Mouse (Mus musculus) liver, embryonic 13.5 days (tissue): ENCODE measurements around the gene Prrxl1. TPM values are rescaled to one million over a fixed set of nuclear protein-coding genes. Genes with fewer than 3 reads are reported as not detected.

Experiments used
- ATAC-seq: fragments of 200-750 bp; cut with Nextera tagmentation; 2 replicates; pipeline ENCODE4 v1.8.0; 2017; ENCODE audit warnings: low read depth, mild to moderate bottlenecking, moderate number of reproducible peaks, moderate library complexity
- DNase-seq: peaks from one replicate; pipeline ENCODE4 v3.0.0; 2022
- H3K27ac ChIP-seq: fragments of 300-500 bp; sonication (generic); 2 replicates; pipeline ENCODE4 v1.5.1; 2015; ENCODE audit warnings: moderate library complexity, mild to moderate bottlenecking, inconsistent platforms
- H3K27me3 ChIP-seq: fragments of 300-500 bp; sonication (generic); 2 replicates; pipeline ENCODE4 v1.6.1; 2015; ENCODE audit warnings: mild to moderate bottlenecking, inconsistent platforms
- H3K36me3 ChIP-seq: fragments of 300-500 bp; sonication (generic); 2 replicates; pipeline ENCODE4 v1.6.1; 2015; ENCODE audit warnings: mild to moderate bottlenecking, inconsistent platforms
- H3K4me1 ChIP-seq: fragments of 300-500 bp; sonication (generic); replicated peaks from 2 replicates; pipeline ENCODE4 v1.6.1; 2015; ENCODE audit warnings: inconsistent platforms
- H3K4me2 ChIP-seq: fragments of 300-500 bp; sonication (generic); 2 replicates; pipeline ENCODE4 v1.6.1; 2015; ENCODE audit warnings: inconsistent platforms, mild to moderate bottlenecking, moderate library complexity
- H3K4me3 ChIP-seq: fragments of 300-500 bp; sonication (generic); replicated peaks from 2 replicates; pipeline ENCODE4 v1.5.1; 2015; ENCODE audit warnings: mild to moderate bottlenecking, inconsistent platforms
- H3K9ac ChIP-seq: fragments of 300-500 bp; sonication (generic); 2 replicates; pipeline ENCODE4 v1.6.1; 2015; ENCODE audit warnings: mild to moderate bottlenecking, inconsistent platforms
- H3K9me3 ChIP-seq: fragments of 300-500 bp; sonication (generic); replicated peaks from 2 replicates; pipeline ENCODE4 v1.6.1; 2016; ENCODE audit warnings: inconsistent platforms
- WGBS: fragments of 180-500 bp; shearing (Covaris S2); methylation state at CpG from one replicate; pipeline ENCODE4 v1.1.7; 2015; ENCODE audit not compliant: insufficient replicate concordance; 5-methylcytosine and 5-hydroxymethylcytosine counted together
- polyA plus RNA-seq: library from polyadenylated mRNA; unstranded; fragments of >200 nt; fragmentation: Nextera tagmentation; extraction: Ambion mirVana; gene quantifications from 2 replicates; pipeline ENCODE4 v1.2.1, GENCODE M21; 2015

The Prrxl1 gene
- polyA plus RNA-seq, 1 experiment from 2014 or later: 0.14 TPM

GRCm38 (mm10) chr14:32684735-32685105, 85.5 kb downstream of the Prrxl1 start:
- H3K9ac ChIP-seq: no peak overlapping the region
- no peaks in the 10 kb centered on the region for H3K27me3 ChIP-seq
- no peak for DNase-seq
- WGBS: 75% methylated on average over 19 of the region's 19 CpGs
- no peak overlapping the region for H3K4me2 ChIP-seq
- H3K4me1 ChIP-seq: 0 out of 2 replicates have a peak, but pooled peaks cover 3% of the 10 kb centered on the region
- no peak for ATAC-seq
- H3K9me3 ChIP-seq: no peaks in the 10 kb centered on the region
- no peak overlapping the region for H3K4me3 ChIP-seq
- H3K36me3 ChIP-seq: no peaks in the 10 kb centered on the region
- H3K27ac ChIP-seq: no peak overlapping the region

DNA sequence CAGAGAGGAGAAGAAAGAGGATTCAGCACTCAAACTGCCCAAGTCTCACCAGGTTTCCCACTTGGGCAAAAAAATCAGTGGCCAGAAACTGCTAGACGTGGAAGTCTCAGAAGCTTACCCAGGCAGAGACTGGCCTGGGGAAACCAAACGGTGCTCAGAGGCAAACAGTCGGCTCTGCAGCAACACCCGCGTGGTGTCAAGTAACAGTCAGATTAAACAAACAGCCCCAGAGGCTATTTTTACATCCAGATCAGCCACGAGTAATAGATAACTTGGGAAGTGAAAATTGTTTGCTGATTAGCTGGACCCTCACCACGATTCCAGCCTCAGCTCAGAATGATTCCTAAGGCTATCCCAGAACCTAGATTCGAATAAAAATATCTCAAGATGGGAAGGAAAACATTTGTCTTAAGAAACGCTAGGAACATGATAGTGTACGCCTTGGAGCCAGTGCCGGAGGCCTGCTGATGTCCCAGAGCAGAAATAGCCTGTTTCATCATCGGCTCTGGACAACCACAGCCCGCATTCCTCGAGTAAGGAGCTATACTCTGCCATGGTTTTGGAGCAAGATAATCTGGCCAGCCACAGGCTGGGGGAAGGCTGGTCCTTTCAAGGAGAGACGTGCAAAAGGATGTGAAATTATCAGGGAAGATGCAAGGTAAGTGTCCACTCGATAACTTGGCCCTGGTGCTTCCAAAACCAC, 86.1 kb downstream of the Prrxl1 start, which contains the start of gene 3425401B19Rik:
TSS of gene 3425401B19Rik (minus strand) at position 170 of the 703 bp plus-strand sequence.
- DNase-seq (no peak), ATAC-seq (no peak)
- Histone ChIP-seq H3K4me2 (no peak within 1 kb of the TSS), H3K4me1 (0 out of 2 replicates have a peak, but pooled peaks cover 3% of the 10 kb centered on the region), H3K9me3 (no peaks in the 10 kb centered on the region), H3K27ac (no peak within 1 kb of the TSS), H3K9ac (no peak within 1 kb of the TSS), H3K36me3 (no peaks in the 10 kb centered on the region), H3K27me3 (no peaks in the 10 kb centered on the region), H3K4me3 (no peak within 1 kb of the TSS)
- WGBS: 39% methylated on average over 16 of the region's 16 CpGs

DNA sequence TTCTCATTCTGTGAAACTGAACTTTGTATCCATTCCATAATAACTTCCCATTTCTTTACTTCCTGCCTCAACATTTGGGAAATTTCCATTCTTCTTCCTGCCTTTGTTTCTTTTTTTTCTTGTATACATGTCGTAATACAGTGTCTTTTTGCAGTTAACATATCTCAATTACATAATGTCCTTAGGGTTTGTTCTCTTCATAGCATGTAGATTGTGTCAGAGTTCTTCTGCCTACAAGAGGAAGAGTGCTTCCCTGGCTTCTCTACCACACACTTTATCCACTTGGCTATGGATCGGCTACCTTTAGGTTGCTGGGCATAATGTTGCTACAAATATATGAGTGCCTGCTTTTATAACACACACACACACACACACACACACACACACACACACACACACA, 96.7 kb downstream of the Prrxl1 start:
- WGBS: 58% methylated on average over 2 of the region's 2 CpGs
- no peaks in the 10 kb centered on the region for H3K27me3 ChIP-seq
- H3K27ac ChIP-seq: no peak overlapping the region
- H3K9me3 ChIP-seq: no peaks in the 10 kb centered on the region
- no peaks in the 10 kb centered on the region for H3K36me3 ChIP-seq
- no peak overlapping the region for H3K4me3 ChIP-seq
- ATAC-seq (no peak), DNase-seq (no peak)
- no peaks in the 10 kb centered on the region for H3K4me1 ChIP-seq
- no peak overlapping the region for H3K4me2 ChIP-seq
- H3K9ac ChIP-seq: no peak overlapping the region

DNA sequence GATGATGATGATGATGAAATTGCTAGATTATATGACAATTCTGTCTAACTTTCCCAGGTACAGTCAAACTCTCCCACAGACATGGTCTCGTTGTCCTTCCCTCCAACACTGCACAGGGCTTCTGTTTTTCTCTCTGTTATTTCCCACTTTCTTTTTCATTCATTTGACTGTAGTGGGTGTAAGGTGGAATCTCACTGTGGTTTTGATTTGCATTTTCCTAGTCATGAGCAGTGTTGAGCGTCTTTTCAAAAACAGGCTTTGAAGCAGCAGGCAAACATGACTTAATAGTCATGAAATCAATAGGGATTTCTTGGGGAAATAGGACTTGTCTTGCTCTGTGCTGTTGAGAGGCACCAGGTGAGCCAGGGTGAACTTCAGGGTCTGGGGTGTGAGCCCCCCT, 97.1 kb downstream of the Prrxl1 start:
- no peak overlapping the region for H3K9ac ChIP-seq
- H3K27ac ChIP-seq: no peak overlapping the region
- DNase-seq (no peak), ATAC-seq (no peak)
- no peaks in the 10 kb centered on the region for H3K9me3 ChIP-seq
- no peaks in the 10 kb centered on the region for H3K36me3 ChIP-seq
- 66% methylated on average over 2 of the region's 2 CpGs for WGBS
- no peak overlapping the region for H3K4me2 ChIP-seq
- no peaks in the 10 kb centered on the region for H3K4me1 ChIP-seq
- no peaks in the 10 kb centered on the region for H3K27me3 ChIP-seq
- H3K4me3 ChIP-seq: no peak overlapping the region

GRCm38 (mm10) chr14:32697774-32698173, 98.6 kb downstream of the Prrxl1 start:
- Histone ChIP-seq H3K9me3 (no peaks in the 10 kb centered on the region), H3K27me3 (no peaks in the 10 kb centered on the region), H3K4me2 (no peak overlapping the region), H3K4me1 (no peaks in the 10 kb centered on the region), H3K4me3 (no peak overlapping the region), H3K36me3 (no peaks in the 10 kb centered on the region), H3K9ac (no peak overlapping the region), H3K27ac (no peak overlapping the region)
- DNase-seq: no peak
- WGBS: 61% methylated on average over 8 of the region's 8 CpGs
- no peak for ATAC-seq

DNA sequence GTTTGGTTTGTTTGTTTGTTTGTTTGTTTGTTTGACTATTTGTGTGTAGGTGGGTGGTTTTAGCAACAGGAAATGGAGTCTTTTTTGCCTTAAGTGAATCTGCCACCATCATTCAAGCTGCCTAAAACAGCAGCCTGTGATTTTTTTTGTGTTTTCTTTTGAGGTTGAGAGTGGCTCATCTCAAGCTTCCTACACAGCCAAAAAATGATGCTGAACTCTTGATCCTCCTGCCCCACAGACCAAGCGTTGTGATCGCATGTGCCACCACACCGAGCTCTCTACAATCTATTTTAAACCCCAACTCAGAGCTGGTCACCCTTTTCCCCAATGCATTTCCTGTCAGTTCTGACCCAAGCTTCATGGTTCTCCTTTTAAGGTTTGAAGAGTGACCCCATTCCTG, 99.3 kb downstream of the Prrxl1 start:
- no peak for DNase-seq
- no peak overlapping the region for H3K4me3 ChIP-seq
- no peak overlapping the region for H3K4me2 ChIP-seq
- no peak for ATAC-seq
- 20% methylated on average over 3 of the region's 3 CpGs for WGBS
- H3K9me3 ChIP-seq: no peaks in the 10 kb centered on the region
- no peak overlapping the region for H3K27ac ChIP-seq
- H3K4me1 ChIP-seq: no peaks in the 10 kb centered on the region
- H3K27me3 ChIP-seq: no peaks in the 10 kb centered on the region
- no peaks in the 10 kb centered on the region for H3K36me3 ChIP-seq
- H3K9ac ChIP-seq: no peak overlapping the region

Other genes starting within 250 kb of the Prrxl1 start
- gene 1700024G13Rik, start 211.0 kb upstream of the Prrxl1 start, polyA plus RNA-seq: not detected in 2 replicates
- 0.08 TPM in 1 of 2 replicates, not detected in the other for gene Slc18a3, start 134.6 kb upstream of the Prrxl1 start, polyA plus RNA-seq
- gene Chat, start 133.4 kb upstream of the Prrxl1 start, polyA plus RNA-seq: not detected in 2 replicates
- 9.0 and 10.1 TPM in 2 replicates for gene Ercc6, start 85.9 kb upstream of the Prrxl1 start, polyA plus RNA-seq
- 0.02 TPM in 2 replicates for gene 3425401B19Rik, start 85.9 kb downstream of the Prrxl1 start, polyA plus RNA-seq
- 1.2 and 1.3 TPM in 2 replicates for gene Tmem273, start 186.6 kb downstream of the Prrxl1 start, polyA plus RNA-seq
- not detected in 2 replicates for gene Fam170b, start 234.6 kb downstream of the Prrxl1 start, polyA plus RNA-seq